Mouse (Mus musculus) megakaryocyte, adult 5-6 weeks (primary cell): ENCODE measurements around the gene Smarca4. TPM values are rescaled to one million over a fixed set of nuclear protein-coding genes. Genes with fewer than 3 reads are reported as not detected.
A peak's percentile ranks its signal among the peaks of the same experiment; 100 is the strongest.

ENCODE experiments used
- ATAC-seq: 2 replicates; pipeline ENCODE4 v1.8.0; 2016; ENCODE audit warnings: mild to moderate bottlenecking, inconsistent platforms; ENCODE audit not compliant: poor library complexity, severe bottlenecking
- total RNA-seq, 2 experiments: library from RNA; stranded (forward) in 1 of 2; stranded (reverse) in 1 of 2; fragments of 153-499, 151-499 nt in 1 of 2; fragments of 221-1000, 200-1000 nt in 1 of 2; gene quantifications; 2 replicates each; pipeline versions ENCODE4 v1.2.3 to v1.2.4; 2015 to 2017

Gene Smarca4
- total RNA-seq, 2 experiments from 2014 or later: 43.5 to 46.0 TPM

- no peak for ATAC-seq
Measured at GRCm38 (mm10) chr9:21600186-21600585, 15.8 kb upstream of the Smarca4 start.

- no peak for ATAC-seq
Measured at GRCm38 (mm10) chr9:21601073-21601472, 14.9 kb upstream of the Smarca4 start.

GRCm38 (mm10) chr9:21601722-21602399 lies 14.1 kb upstream of the Smarca4 start:
- ATAC-seq: peak; percentile 91

- no peak for ATAC-seq
Measured at GRCm38 (mm10) chr9:21604119-21604518, 11.8 kb upstream of the Smarca4 start.

- ATAC-seq: no peak
Measured at GRCm38 (mm10) chr9:21605865-21606264, 10.1 kb upstream of the Smarca4 start.

- no peak for ATAC-seq
Measured at GRCm38 (mm10) chr9:21606648-21607047, 9.3 kb upstream of the Smarca4 start.

GRCm38 (mm10) chr9:21609861-21610260 lies 6.1 kb upstream of the Smarca4 start:
- peak; percentile 100 for ATAC-seq

GRCm38 (mm10) chr9:21614864-21615616 lies 929 bp upstream of the Smarca4 start:
- no peak for ATAC-seq

- ATAC-seq: peak; percentile 78
Measured at GRCm38 (mm10) chr9:21616232-21616781, 338 bp downstream of the Smarca4 start.

- no peak for ATAC-seq
Measured at GRCm38 (mm10) chr9:21617066-21617465, 1.1 kb downstream of the Smarca4 start.

- ATAC-seq: no peak
Measured at GRCm38 (mm10) chr9:21620229-21620628, 4.3 kb downstream of the Smarca4 start.

- no peak for ATAC-seq
Measured at GRCm38 (mm10) chr9:21622676-21623075, 6.7 kb downstream of the Smarca4 start.

GRCm38 (mm10) chr9:21625342-21626339 lies 9.7 kb downstream of the Smarca4 start:
- ATAC-seq: no peak

GRCm38 (mm10) chr9:21626571-21626970 lies 10.6 kb downstream of the Smarca4 start:
- no peak for ATAC-seq

GRCm38 (mm10) chr9:21627145-21627795 lies 11.3 kb downstream of the Smarca4 start:
- ATAC-seq: no peak

- no peak; the same call in 1 of the 2 replicates for ATAC-seq
Measured at GRCm38 (mm10) chr9:21630673-21631072, 14.7 kb downstream of the Smarca4 start.

GRCm38 (mm10) chr9:21633106-21633505 lies 17.1 kb downstream of the Smarca4 start:
- ATAC-seq: no peak

- ATAC-seq: no peak
Measured at GRCm38 (mm10) chr9:21635639-21636038, 19.7 kb downstream of the Smarca4 start.

- no peak for ATAC-seq
Measured at GRCm38 (mm10) chr9:21639031-21639430, 23.1 kb downstream of the Smarca4 start.

- no peak for ATAC-seq
Measured at GRCm38 (mm10) chr9:21646366-21646765, 30.4 kb downstream of the Smarca4 start.
